ENCODE assay signal across 8 mouse cellular contexts in the genomic region with DNA sequence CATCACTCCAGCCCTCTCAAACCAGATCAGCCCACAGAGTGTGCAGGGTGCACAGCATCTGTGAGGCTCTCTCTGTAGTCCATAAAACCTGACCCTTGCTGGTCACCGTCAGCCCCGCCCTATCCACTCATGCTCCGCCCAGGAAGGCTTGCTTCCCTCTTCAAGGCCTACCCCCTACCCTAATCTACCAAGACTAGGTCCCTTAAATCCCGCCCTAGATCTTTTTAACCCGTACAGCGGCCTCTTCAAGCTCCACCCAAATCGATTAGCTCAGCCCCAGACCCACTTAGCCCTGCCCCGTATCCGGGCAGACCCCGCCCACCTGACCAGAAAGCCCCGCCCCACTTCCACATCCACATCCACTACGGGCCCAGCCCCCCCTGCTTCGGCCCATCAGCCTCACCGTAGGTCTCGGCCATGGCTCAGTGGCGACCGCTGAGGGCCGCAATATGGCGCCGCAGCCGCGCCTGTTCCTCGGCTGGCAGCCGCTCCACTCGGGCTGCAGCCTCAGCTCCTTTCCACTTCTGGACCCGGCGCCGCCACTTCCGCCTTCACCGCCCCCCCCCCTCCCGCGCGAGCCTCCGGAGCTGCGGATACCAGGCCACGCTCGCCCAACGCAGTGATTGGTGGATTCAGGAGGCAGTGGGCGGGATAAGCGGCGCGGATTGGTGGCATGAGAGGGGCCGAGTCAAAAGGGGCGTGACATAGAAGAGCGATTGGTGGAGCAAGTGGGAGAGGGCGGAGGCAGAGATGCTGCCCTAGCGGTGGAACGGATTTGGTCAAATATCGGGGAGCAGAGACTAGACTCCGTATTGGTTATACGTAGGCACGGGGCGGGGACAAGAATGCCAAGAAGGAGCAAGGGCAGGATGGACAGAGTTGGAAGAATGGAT. TPM values are rescaled to one million over a fixed set of nuclear protein-coding genes. Genes with fewer than 3 reads are reported as not detected.
DNase-seq lines count a peak whose midpoint lies in the region; ATAC-seq and TF ChIP-seq lines count a peak whose summit lies in the region.

A gene (minus strand): TSS at position 573 of the 893 bp plus-strand sequence.

- H3K4me3 ChIP-seq in hindbrain, embryonic 13.5 days: peak within 1 kb of the TSS; percentile 69

- peak; percentile 93 for ATAC-seq in Patski
- peak; percentile 98 for ATAC-seq in hindbrain, embryonic 13.5 days (ENCODE audit: low FRiP score)

- peak within 1 kb of the TSS; percentile 61 for H3K4me2 ChIP-seq in hindbrain, embryonic 13.5 days

- H3K27ac ChIP-seq in hindbrain, embryonic 13.5 days: peak within 1 kb of the TSS; percentile 94

- H3K4me1 ChIP-seq in hindbrain, embryonic 13.5 days (replicated peaks): peaks cover 21% of the 10 kb centered on the region

- WGBS in hindbrain, embryonic 13.5 days: under 1% methylated on average over 53 of the region's 53 CpGs

- peak; percentile 96 for DNase-seq in Patski (ENCODE audit: low read depth, low spot score)
- DNase-seq in cerebellum, postnatal 14 days: peak; percentile 99 to 100
- peak; percentile 99 for DNase-seq in frontal cortex, postnatal 14 days (ENCODE audit: low spot score in 2 of 2)
- peak; percentile 94 to 95 for DNase-seq in layer of hippocampus, postnatal 25 days (ENCODE audit: extremely low spot score in 1 of 2, low spot score in 1 of 2)
- peak; percentile 100 for DNase-seq in lung, postnatal 25 days (ENCODE audit: low spot score)
- DNase-seq in retina, embryonic 14.5 days (ENCODE audit: low spot score): peak; percentile 99
- DNase-seq in thymus, postnatal 4 days: peak; percentile 98

- peak; percentile 61 for TF ChIP-seq CTCF in Patski (IDR thresholded peaks at IDR 0.05)

- POLR2A ChIA-PET in Patski (lab: Charles Lee): interaction anchor here (1.0 to 1.4 kb wide), 2 partner anchors 12 to 47 kb away, joined by 3 to 6 read pairs; a partner anchor contains a TSS

- in situ Hi-C loops in Patski (cut with MboI; ENCODE audit: low pct_unique_long_range_greater_than_20kb): loop anchor here (25.0 kb wide), 1 partner anchor 309 kb away; a partner anchor contains a TSS

- CTCF ChIA-PET in Patski (lab: Charles Lee): interaction anchor here (1.2 to 2.9 kb wide), 4 partner anchors 13 to 23 kb away, joined by 3 to 11 read pairs (median 6); no protein-coding TSS in a partner anchor

- no peaks in the 10 kb centered on the region for H3K9me3 ChIP-seq in hindbrain, embryonic 13.5 days

- peak within 1 kb of the TSS; percentile 75 for H3K9ac ChIP-seq in hindbrain, embryonic 13.5 days

- no peaks in the 10 kb centered on the region for H3K27me3 ChIP-seq in Patski
- no peaks in the 10 kb centered on the region for H3K27me3 ChIP-seq in hindbrain, embryonic 13.5 days

- H3K36me3 ChIP-seq in hindbrain, embryonic 13.5 days: peaks cover 38% of the 10 kb centered on the region

RNA-seq across cellular contexts. Expression of the gene that starts here (rescaled TPM):
- polyA plus RNA-seq in Patski (2021): 56.9 TPM
- polyA plus RNA-seq in hindbrain, embryonic 13.5 days (2015; fragmentation: Nextera tagmentation; extraction: Ambion mirVana): 119 and 123 TPM in 2 replicates
- 10 to 100 TPM; 89.6 to 92.5 TPM for total RNA-seq in layer of hippocampus, postnatal 25 days (2021)

Comparison
In these comparisons a context has a peak if more than half of its experiments do, and no peak if none do; other contexts are left out.
1. Peak in every context shown above with its lines: DNase-seq, ATAC-seq, H3K4me3 ChIP-seq and H3K27ac ChIP-seq.